Mouse (Mus musculus): ENCODE results near the gene Med13l. TPM values are rescaled to one million over a fixed set of nuclear protein-coding genes. Genes with fewer than 3 reads are reported as not detected.

Med13l gene
- polyA plus RNA-seq (2012; rRNA removed; ENCODE audit: low replicate concordance), result 22.2 and 25.6 TPM in 2 replicates

GRCm38 (mm10) chr5:118560385-118561085 is at the start of gene Med13l:
Med13l (plus strand) TSS chr5:118560679.

Data from mammary gland, adult 2 months (tissue).